Mouse (Mus musculus): Measurements from ENCODE around the gene Coa7. TPM values are rescaled to one million over a fixed set of nuclear protein-coding genes. Genes with fewer than 3 reads are reported as not detected.
"Not testable (repeated sequence)": the region's sequence is repeated elsewhere in the genome, so short reads cannot be mapped to it uniquely, and the experiment has no call there.

The Coa7 gene
- polyA plus RNA-seq, 1 experiment = 11.1 TPM

- TF ChIP-seq CTCF (IDR thresholded peaks at IDR 0.05; ENCODE audit: extremely low read depth, insufficient read length, insufficient replicate concordance, low read depth, low read length) = no peak
- TF ChIP-seq POLR2A (IDR thresholded peaks at IDR 0.05; ENCODE audit: low read depth, low read length) = no peak
- Histone ChIP-seq H3K36me3 (ENCODE audit: control insufficient read depth, insufficient read depth, low read length) (no peaks in the 10 kb centered on the region), H3K4me3 (ENCODE audit: low read depth, low read length) (no peak overlapping the region), H3K27ac (ENCODE audit: insufficient read depth, low read depth, low read length) (no peak overlapping the region), H3K4me1 (ENCODE audit: control insufficient read depth, insufficient read depth, insufficient read length, low read length) (peaks cover 20% of the 10 kb centered on the region), H3K27me3 (ENCODE audit: control insufficient read depth, insufficient read depth, low read length) (no peaks in the 10 kb centered on the region)
- 16% methylated on average over 8 of the region's 8 CpGs for WGBS
Observed at GRCm38 (mm10) chr4:108350819-108351218, 22.9 kb downstream of the Coa7 start.

- not testable (repeated sequence) for H3K36me3 ChIP-seq (ENCODE audit: control insufficient read depth, insufficient read depth, low read length)
Observed at GRCm38 (mm10) chr4:108353591-108353990, 25.7 kb downstream of the Coa7 start.

GRCm38 (mm10) chr4:108357458-108357857 lies 29.5 kb downstream of the Coa7 start:
- H3K27me3 ChIP-seq (ENCODE audit: control insufficient read depth, insufficient read depth, low read length) = no peaks in the 10 kb centered on the region
- H3K4me1 ChIP-seq (ENCODE audit: control insufficient read depth, insufficient read depth, insufficient read length, low read length) = peaks cover 1% of the 10 kb centered on the region; the same call in 1 of the 2 replicates
- no peaks in the 10 kb centered on the region for H3K36me3 ChIP-seq (ENCODE audit: control insufficient read depth, insufficient read depth, low read length)
- TF ChIP-seq CTCF (IDR thresholded peaks at IDR 0.05; ENCODE audit: extremely low read depth, insufficient read length, insufficient replicate concordance, low read depth, low read length) (no peak), POLR2A (IDR thresholded peaks at IDR 0.05; ENCODE audit: low read depth, low read length) (no peak)
- 91% methylated on average over 8 of the region's 8 CpGs for WGBS
- no peak overlapping the region for H3K4me3 ChIP-seq (ENCODE audit: low read depth, low read length)
- no peak overlapping the region for H3K27ac ChIP-seq (ENCODE audit: insufficient read depth, low read depth, low read length)

More at GRCm38 (mm10) chr4:108353591-108353990, 25.7 kb downstream of the Coa7 start:
- not testable (repeated sequence) for H3K27ac ChIP-seq (ENCODE audit: insufficient read depth, low read depth, low read length); H3K4me3 ChIP-seq (ENCODE audit: low read depth, low read length); H3K27me3 ChIP-seq (ENCODE audit: control insufficient read depth, insufficient read depth, low read length); H3K4me1 ChIP-seq (ENCODE audit: control insufficient read depth, insufficient read depth, insufficient read length, low read length)

- Histone ChIP-seq H3K27ac (ENCODE audit: insufficient read depth, low read depth, low read length) (no peak overlapping the region), H3K4me1 (ENCODE audit: control insufficient read depth, insufficient read depth, insufficient read length, low read length) (peaks cover 4% of the 10 kb centered on the region), H3K27me3 (ENCODE audit: control insufficient read depth, insufficient read depth, low read length) (no peaks in the 10 kb centered on the region), H3K36me3 (ENCODE audit: control insufficient read depth, insufficient read depth, low read length) (no peaks in the 10 kb centered on the region), H3K4me3 (ENCODE audit: low read depth, low read length) (no peak overlapping the region)
- 70% methylated on average over 4 of the region's 4 CpGs for whole genome bisulfite sequencing
- TF ChIP-seq CTCF (IDR thresholded peaks at IDR 0.05; ENCODE audit: extremely low read depth, insufficient read length, insufficient replicate concordance, low read depth, low read length) = no peak
- no peak for TF ChIP-seq POLR2A (IDR thresholded peaks at IDR 0.05; ENCODE audit: low read depth, low read length)
Observed at GRCm38 (mm10) chr4:108358498-108358897, 30.6 kb downstream of the Coa7 start.

GRCm38 (mm10) chr4:108360136-108361055 lies 32.5 kb downstream of the Coa7 start:
- Histone ChIP-seq H3K27me3 (ENCODE audit: control insufficient read depth, insufficient read depth, low read length) (no peaks in the 10 kb centered on the region), H3K4me3 (ENCODE audit: low read depth, low read length) (no peak overlapping the region; the same call in 1 of the 2 replicates), H3K36me3 (ENCODE audit: control insufficient read depth, insufficient read depth, low read length) (no peaks in the 10 kb centered on the region), H3K4me1 (ENCODE audit: control insufficient read depth, insufficient read depth, insufficient read length, low read length) (peaks cover 4% of the 10 kb centered on the region), H3K27ac (ENCODE audit: insufficient read depth, low read depth, low read length) (no peak overlapping the region)
- TF ChIP-seq POLR2A (IDR thresholded peaks at IDR 0.05; ENCODE audit: low read depth, low read length) (no peak), CTCF (IDR thresholded peaks at IDR 0.05; ENCODE audit: extremely low read depth, insufficient read length, insufficient replicate concordance, low read depth, low read length) (no peak)
- 41% methylated on average over 28 of the region's 28 CpGs for WGBS

GRCm38 (mm10) chr4:108362321-108363261 lies 34.7 kb downstream of the Coa7 start:
- Histone ChIP-seq H3K36me3 (ENCODE audit: control insufficient read depth, insufficient read depth, low read length) (no peaks in the 10 kb centered on the region), H3K27me3 (ENCODE audit: control insufficient read depth, insufficient read depth, low read length) (no peaks in the 10 kb centered on the region), H3K27ac (ENCODE audit: insufficient read depth, low read depth, low read length) (no peak overlapping the region), H3K4me1 (ENCODE audit: control insufficient read depth, insufficient read depth, insufficient read length, low read length) (peaks cover 4% of the 10 kb centered on the region), H3K4me3 (ENCODE audit: low read depth, low read length) (no peak overlapping the region)
- TF ChIP-seq POLR2A (IDR thresholded peaks at IDR 0.05; ENCODE audit: low read depth, low read length) = no peak
- TF ChIP-seq CTCF (IDR thresholded peaks at IDR 0.05; ENCODE audit: extremely low read depth, insufficient read length, insufficient replicate concordance, low read depth, low read length) = no peak
- 17% methylated on average over 18 of the region's 18 CpGs for WGBS

Data from small intestine, adult 2 months (tissue).